ENCODE assay signal across 8 mouse cellular contexts in genomic region chr14:27039281-27040248, GRCm38 (mm10). TPM values are rescaled to one million over a fixed set of nuclear protein-coding genes. Genes with fewer than 3 reads are reported as not detected.
DNase-seq lines count a peak whose midpoint lies in the region; ATAC-seq and TF ChIP-seq lines count a peak whose summit lies in the region.

No protein-coding gene starts in this region.

- no peaks in the 10 kb centered on the region for H3K36me3 ChIP-seq in thymus, adult 2 months (ENCODE audit: control insufficient read depth, insufficient read depth, low read length)
- H3K36me3 ChIP-seq in heart, embryonic 10.5 days: no peaks in the 10 kb centered on the region
- H3K36me3 ChIP-seq in kidney, postnatal 0 days (ENCODE audit: insufficient read depth, low read length): no peaks in the 10 kb centered on the region
- no peaks in the 10 kb centered on the region for H3K36me3 ChIP-seq in stomach, embryonic 16.5 days (ENCODE audit: control insufficient read depth, insufficient read depth, low read length)

- TF ChIP-seq POLR2A in thymus, adult 2 months (IDR thresholded peaks at IDR 0.05; ENCODE audit: control insufficient read depth, extremely low read depth, insufficient read depth, low read length, poor library complexity): no peak

- ATAC-seq in kidney, postnatal 0 days (replicated peaks; ENCODE audit: low FRiP score, low read depth): peak; percentile 42; the same call in 1 of the 2 replicates
- ATAC-seq in stomach, embryonic 16.5 days (ENCODE audit: insufficient read depth, low FRiP score): peak; percentile 27; the same call in 1 of the 2 replicates

- H3K4me1 ChIP-seq in thymus, adult 2 months (replicated peaks; ENCODE audit: control insufficient read depth, insufficient read depth, low read length): peaks cover 13% of the 10 kb centered on the region
- peaks cover 49% of the 10 kb centered on the region for H3K4me1 ChIP-seq in heart, embryonic 10.5 days
- H3K4me1 ChIP-seq in kidney, postnatal 0 days (replicated peaks; ENCODE audit: insufficient read depth, low read length): peaks cover 22% of the 10 kb centered on the region
- H3K4me1 ChIP-seq in stomach, embryonic 16.5 days (ENCODE audit: control insufficient read depth, insufficient read depth, low read length): peaks cover 25% of the 10 kb centered on the region

- H3K27ac ChIP-seq in thymus, adult 2 months (ENCODE audit: control insufficient read depth, insufficient read depth, low read length): no peak overlapping the region
- peak overlapping the region; percentile 90 for H3K27ac ChIP-seq in heart, embryonic 10.5 days
- peak overlapping the region; percentile 87 for H3K27ac ChIP-seq in kidney, postnatal 0 days
- H3K27ac ChIP-seq in stomach, embryonic 16.5 days (ENCODE audit: low read length): peak overlapping the region; percentile 76

- H3K4me2 ChIP-seq in kidney, postnatal 0 days (ENCODE audit: low read length): peak overlapping the region; percentile 98
- H3K4me2 ChIP-seq in stomach, embryonic 16.5 days (ENCODE audit: low read depth, low read length): peak overlapping the region; percentile 83

- H3K9ac ChIP-seq in kidney, postnatal 0 days (ENCODE audit: low read depth, low read length): peak overlapping the region; percentile 85
- peak overlapping the region; percentile 86 for H3K9ac ChIP-seq in stomach, embryonic 16.5 days (ENCODE audit: low read length)

- DNase-seq in thymus, adult 2 months: peak; percentile 21
- no peak for DNase-seq in thymus, postnatal 36 days
- DNase-seq in embryo, embryonic 11 days: peak; percentile 78
- peak; percentile 81 for DNase-seq in heart, embryonic 10.5 days (ENCODE audit: low spot score)
- DNase-seq in kidney, postnatal 0 days (ENCODE audit: low spot score): peak; percentile 42
- DNase-seq in lung, postnatal 36 days: peak; percentile 55
- no peak for DNase-seq in left cerebral cortex, adult 11 months (ENCODE audit: low spot score)

- H3K27me3 ChIP-seq in thymus, adult 2 months (ENCODE audit: control insufficient read depth, insufficient read depth, low read length): peaks cover 14% of the 10 kb centered on the region; the same call in 1 of the 2 replicates
- peaks cover 11% of the 10 kb centered on the region for H3K27me3 ChIP-seq in heart, embryonic 10.5 days (ENCODE audit: insufficient read depth, poor library complexity, severe bottlenecking)
- no peaks in the 10 kb centered on the region for H3K27me3 ChIP-seq in kidney, postnatal 0 days (ENCODE audit: insufficient read depth, low read length)
- no peaks in the 10 kb centered on the region for H3K27me3 ChIP-seq in stomach, embryonic 16.5 days (ENCODE audit: control insufficient read depth, insufficient read depth, low read length)

- H3K9me3 ChIP-seq in heart, embryonic 10.5 days: no peaks in the 10 kb centered on the region
- H3K9me3 ChIP-seq in kidney, postnatal 0 days (replicated peaks; ENCODE audit: low read length): no peaks in the 10 kb centered on the region
- no peaks in the 10 kb centered on the region for H3K9me3 ChIP-seq in stomach, embryonic 16.5 days (replicated peaks; ENCODE audit: control insufficient read depth, low read length)

- no peak for TF ChIP-seq CTCF in thymus, adult 2 months (IDR thresholded peaks at IDR 0.05; ENCODE audit: borderline replicate concordance, control insufficient read depth, extremely low read depth, insufficient read depth, low read length, poor library complexity)
- no peak for TF ChIP-seq CTCF in kidney, postnatal 0 days (IDR thresholded peaks at IDR 0.05; ENCODE audit: low read depth)

- H3K4me3 ChIP-seq in thymus, adult 2 months (ENCODE audit: control insufficient read depth, insufficient read depth, low read length): peak overlapping the region; percentile 61
- H3K4me3 ChIP-seq in heart, embryonic 10.5 days: peak overlapping the region; percentile 84
- peak overlapping the region; percentile 92 for H3K4me3 ChIP-seq in kidney, postnatal 0 days (replicated peaks; ENCODE audit: low read depth, low read length)
- H3K4me3 ChIP-seq in stomach, embryonic 16.5 days (replicated peaks; ENCODE audit: low read length): peak overlapping the region; percentile 94

- 3% methylated on average over 59 of the region's 59 CpGs for WGBS in thymus, adult 2 months
- under 1% methylated on average over 59 of the region's 59 CpGs for WGBS in heart, embryonic 10.5 days
- 1% methylated on average over 55 of the region's 59 CpGs for WGBS in kidney, postnatal 0 days
- WGBS in stomach, embryonic 16.5 days: under 1% methylated on average over 57 of the region's 59 CpGs

RNA-seq across cellular contexts. Expression of gene Il17rd, which starts 0.8 kb away (rescaled TPM):
- polyA plus RNA-seq in thymus, adult 2 months (2012; rRNA removed): 0.29 and 0.63 TPM in 2 replicates
- polyA plus RNA-seq in heart, embryonic 10.5 days (2016; fragmentation: Nextera tagmentation; extraction: Ambion mirVana): 2.6 and 3.0 TPM in 2 replicates
- polyA plus RNA-seq in kidney, postnatal 0 days (2015; fragmentation: Nextera tagmentation; extraction: Ambion mirVana): 3.9 TPM in 2 replicates
- 2.5 and 2.7 TPM in 2 replicates for polyA plus RNA-seq in stomach, embryonic 16.5 days (2015; fragmentation: Nextera tagmentation; extraction: Ambion mirVana)

RNA-seq across cellular contexts. Expression of gene Hesx1, which starts 45.3 kb away (rescaled TPM):
- polyA plus RNA-seq in thymus, adult 2 months (2012; rRNA removed): not detected in 2 replicates
- polyA plus RNA-seq in heart, embryonic 10.5 days (2016; fragmentation: Nextera tagmentation; extraction: Ambion mirVana): 1.5 and 1.9 TPM in 2 replicates
- polyA plus RNA-seq in kidney, postnatal 0 days (2015; fragmentation: Nextera tagmentation; extraction: Ambion mirVana): 1.9 and 2.3 TPM in 2 replicates
- polyA plus RNA-seq in stomach, embryonic 16.5 days (2015; fragmentation: Nextera tagmentation; extraction: Ambion mirVana): 0.20 and 0.62 TPM in 2 replicates

Comparison
In these comparisons a context has a peak if more than half of its experiments do, and no peak if none do; other contexts are left out.
1. DNase-seq: peak in thymus, adult 2 months (single experiment), embryo, embryonic 11 days (single experiment), heart, embryonic 10.5 days (single experiment), kidney, postnatal 0 days (single experiment) and lung, postnatal 36 days (single experiment); none in thymus, postnatal 36 days (0 of 2) and left cerebral cortex, adult 11 months (single experiment).
2. Peak in every context shown above with its lines, with median percentiles within 50 percentile points of each other: H3K4me3 ChIP-seq.